12 mouse cellular contexts compared by ENCODE assay signal in genomic region chr19:29644747-29645146, GRCm38 (mm10). TPM values are rescaled to one million over a fixed set of nuclear protein-coding genes. Genes with fewer than 3 reads are reported as not detected.
DNase-seq lines count a peak whose midpoint lies in the region; TF ChIP-seq lines count a peak whose summit lies in the region.
"Had no signal": no experiment of that assay in that cellular context is flagged by ENCODE, and none has a peak within 500 bp of the region (broad histone marks: within the 10 kb centered on the region; RNA-seq: fewer than 3 reads in every experiment).

No protein-coding gene starts in this region.

- H3K4me3 ChIP-seq in kidney, adult 2 months (ENCODE audit: insufficient read depth, low read depth, low read length): no peak overlapping the region
- H3K4me3 ChIP-seq: heart, embryonic 10.5 days; limb, embryonic 10.5 days had no signal

- WGBS in kidney, adult 2 months: 98% methylated on average over 6 of the region's 6 CpGs

- peaks cover 4% of the 10 kb centered on the region; the same call in 1 of the 2 replicates for H3K4me1 ChIP-seq in kidney, adult 2 months (ENCODE audit: control insufficient read depth, insufficient read depth, low read length)

- no peak for TF ChIP-seq POLR2A in kidney, adult 2 months (IDR thresholded peaks at IDR 0.05; ENCODE audit: low read depth, low read length)

- no peak for DNase-seq in kidney, adult 2 months
- DNase-seq in kidney, postnatal 14 days: no peak
- DNase-seq in 3134 (ENCODE audit: extremely low read depth, insufficient read length, low spot score) (peak; percentile 46), A20 (ENCODE audit: low read depth, low spot score) (peak; percentile 44)
- peak; percentile 10 for DNase-seq in T-cell, adult 2 months (ENCODE audit: low spot score)
- no peak for DNase-seq in right cerebral cortex, postnatal 25 days
- no peak for DNase-seq in adrenal gland, postnatal 25 days
- DNase-seq in urinary bladder, postnatal 36 days (ENCODE audit: low spot score in 2 of 2): no peak

- peak; percentile 35 for TF ChIP-seq CTCF in kidney, adult 2 months (conservative IDR thresholded peaks at IDR 0.05; ENCODE audit: insufficient read depth, insufficient read length, low read depth, low read length)

- H3K36me3 ChIP-seq in kidney, adult 2 months (ENCODE audit: control insufficient read depth, insufficient read depth, low read length): no peaks in the 10 kb centered on the region

- no peak overlapping the region for H3K27ac ChIP-seq in kidney, adult 2 months (ENCODE audit: insufficient read depth, low read depth, low read length)
- H3K27ac ChIP-seq: heart, embryonic 10.5 days; limb, embryonic 10.5 days had no signal

- no peaks in the 10 kb centered on the region for H3K27me3 ChIP-seq in kidney, adult 2 months (replicated peaks; ENCODE audit: control insufficient read depth, insufficient read depth, low read length)

RNA-seq across cellular contexts. Expression of gene Ermp1, which starts 3.5 kb away (rescaled TPM):
- 23.9 and 31.5 TPM in 2 replicates for polyA plus RNA-seq in kidney, adult 2 months (2012; rRNA removed)
- 51.7 and 55.0 TPM in 2 replicates for total RNA-seq in adrenal gland, postnatal 25 days (2021)

RNA-seq across cellular contexts. Expression of gene Mlana, which starts 52.9 kb away (rescaled TPM):
- polyA plus RNA-seq in kidney, adult 2 months (2012; rRNA removed): not detected in 2 replicates
- total RNA-seq in adrenal gland, postnatal 25 days (2021): not detected in 2 replicates
- polyA plus RNA-seq: hindbrain, embryonic 16.5 days; limb, embryonic 10.5 days; stomach, embryonic 16.5 days had no signal

Comparison
In these comparisons a context has a peak if more than half of its experiments do, and no peak if none do; other contexts are left out.
1. DNase-seq: peak in 3134 (single experiment), A20 (single experiment) and T-cell, adult 2 months (single experiment); none in kidney, adult 2 months (single experiment), kidney, postnatal 14 days (single experiment), right cerebral cortex, postnatal 25 days (single experiment), adrenal gland, postnatal 25 days (single experiment) and urinary bladder, postnatal 36 days (0 of 2).